Mouse (Mus musculus) ovary, postnatal 14 days (tissue): ENCODE measurements at regions not wholly inside any gene's neighbourhood (a gene's known extent, or its start where the extent isn't known, plus 50 kb on each side); places are given as distances from the start of the nearest gene placed in this dataset.
"Not testable (repeated sequence)": the region's sequence is repeated elsewhere in the genome, so short reads cannot be mapped to it uniquely, and the experiment has no call there.

ENCODE experiments used
- DNase-seq: peaks from one replicate; pipeline ENCODE4 v3.0.0; 2022; ENCODE audit warnings: low spot score

- DNase-seq: no peak
Measured at GRCm38 (mm10) chr5:40901742-40902141, 806.2 kb downstream of the Rab28 start.

GRCm38 (mm10) chr5:40882886-40883285 is 825.1 kb downstream of the Rab28 start:
- DNase-seq: no peak

GRCm38 (mm10) chr5:40877756-40878155 is 830.2 kb downstream of the Rab28 start:
- DNase-seq: no peak

GRCm38 (mm10) chr5:40862349-40862748 is 845.6 kb downstream of the Rab28 start:
- DNase-seq: not testable (repeated sequence)
